Mouse (Mus musculus): ENCODE measurements around the gene Rfx4. TPM values are rescaled to one million over a fixed set of nuclear protein-coding genes. Genes with fewer than 3 reads are reported as not detected.
A peak's percentile ranks its signal among the peaks of the same experiment; 100 is the strongest.

Gene Rfx4
- polyA plus RNA-seq, 1 experiment from 2014 or later: 7.2 TPM

- H3K27ac ChIP-seq (ENCODE audit: low read length): no peak overlapping the region
- no peaks in the 10 kb centered on the region for H3K9me3 ChIP-seq (ENCODE audit: control insufficient read depth, low read length)
- no peak for ATAC-seq
- no peaks in the 10 kb centered on the region for H3K36me3 ChIP-seq (ENCODE audit: control insufficient read depth, insufficient read depth)
- WGBS: 91% methylated on average over 2 of the region's 2 CpGs
- H3K4me1 ChIP-seq (replicated peaks; ENCODE audit: control insufficient read depth, insufficient read depth, low read length): no peaks in the 10 kb centered on the region
- H3K4me2 ChIP-seq (ENCODE audit: low read length): no peak overlapping the region
- no peak overlapping the region for H3K4me3 ChIP-seq (replicated peaks; ENCODE audit: low read length)
- no peak overlapping the region for H3K9ac ChIP-seq (replicated peaks; ENCODE audit: low read depth, low read length)
- no peaks in the 10 kb centered on the region for H3K27me3 ChIP-seq (replicated peaks; ENCODE audit: control insufficient read depth, insufficient read depth, low read length)
These were observed 81.5 kb downstream of the Rfx4 start for GRCm38 (mm10) chr10:84837355-84837754.

GRCm38 (mm10) chr10:84838850-84839473 lies 83.1 kb downstream of the Rfx4 start:
- no peak for ATAC-seq
- 78% methylated on average over 7 of the region's 7 CpGs for WGBS
- Histone ChIP-seq H3K36me3 (ENCODE audit: control insufficient read depth, insufficient read depth) (no peaks in the 10 kb centered on the region), H3K4me3 (replicated peaks; ENCODE audit: low read length) (no peak overlapping the region), H3K27ac (ENCODE audit: low read length) (no peak overlapping the region), H3K4me2 (ENCODE audit: low read length) (no peak overlapping the region), H3K9ac (replicated peaks; ENCODE audit: low read depth, low read length) (no peak overlapping the region), H3K27me3 (replicated peaks; ENCODE audit: control insufficient read depth, insufficient read depth, low read length) (no peaks in the 10 kb centered on the region), H3K9me3 (ENCODE audit: control insufficient read depth, low read length) (no peaks in the 10 kb centered on the region), H3K4me1 (replicated peaks; ENCODE audit: control insufficient read depth, insufficient read depth, low read length) (no peaks in the 10 kb centered on the region)

DNA sequence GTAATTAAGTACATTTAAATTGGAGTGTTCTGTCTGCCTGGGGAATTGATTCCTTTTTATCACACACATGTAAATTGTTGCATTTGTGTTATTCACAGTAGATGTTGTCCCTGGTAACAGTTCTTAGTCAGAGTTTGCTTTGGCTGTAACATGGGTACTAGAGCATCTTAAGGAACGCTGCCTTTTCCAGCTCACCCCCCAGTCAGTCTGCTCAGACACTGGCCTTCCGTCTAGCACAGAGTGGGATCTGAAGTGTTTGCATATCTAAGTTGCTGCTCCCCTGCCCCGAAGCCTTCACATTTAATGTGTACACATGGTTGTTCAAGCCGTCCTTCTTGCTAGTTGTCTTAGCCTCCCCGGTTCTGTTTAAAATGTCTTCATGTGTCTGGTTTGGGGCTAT lies 90.8 kb downstream of the Rfx4 start:
- Histone ChIP-seq H3K4me2 (ENCODE audit: low read length) (no peak overlapping the region), H3K9ac (replicated peaks; ENCODE audit: low read depth, low read length) (no peak overlapping the region), H3K4me3 (replicated peaks; ENCODE audit: low read length) (no peak overlapping the region), H3K4me1 (replicated peaks; ENCODE audit: control insufficient read depth, insufficient read depth, low read length) (no peaks in the 10 kb centered on the region), H3K27ac (ENCODE audit: low read length) (no peak overlapping the region), H3K36me3 (ENCODE audit: control insufficient read depth, insufficient read depth) (no peaks in the 10 kb centered on the region), H3K27me3 (replicated peaks; ENCODE audit: control insufficient read depth, insufficient read depth, low read length) (no peaks in the 10 kb centered on the region), H3K9me3 (ENCODE audit: control insufficient read depth, low read length) (no peaks in the 10 kb centered on the region)
- no peak for ATAC-seq
- WGBS: 82% methylated on average over 5 of the region's 5 CpGs

- H3K9me3 ChIP-seq (ENCODE audit: control insufficient read depth, low read length): no peaks in the 10 kb centered on the region
- peak overlapping the region; percentile 30 for H3K9ac ChIP-seq (replicated peaks; ENCODE audit: low read depth, low read length)
- H3K4me3 ChIP-seq (replicated peaks; ENCODE audit: low read length): no peak overlapping the region
- 16% methylated on average over 12 of the region's 12 CpGs for WGBS
- H3K4me1 ChIP-seq (replicated peaks; ENCODE audit: control insufficient read depth, insufficient read depth, low read length): peaks cover 13% of the 10 kb centered on the region
- peak overlapping the region; percentile 27 for H3K27ac ChIP-seq (ENCODE audit: low read length)
- ATAC-seq: peak; percentile 90
- no peaks in the 10 kb centered on the region for H3K36me3 ChIP-seq (ENCODE audit: control insufficient read depth, insufficient read depth)
- no peaks in the 10 kb centered on the region for H3K27me3 ChIP-seq (replicated peaks; ENCODE audit: control insufficient read depth, insufficient read depth, low read length)
- H3K4me2 ChIP-seq (ENCODE audit: low read length): no peak overlapping the region
These were observed 96.4 kb downstream of the Rfx4 start for GRCm38 (mm10) chr10:84851981-84852979.

DNA sequence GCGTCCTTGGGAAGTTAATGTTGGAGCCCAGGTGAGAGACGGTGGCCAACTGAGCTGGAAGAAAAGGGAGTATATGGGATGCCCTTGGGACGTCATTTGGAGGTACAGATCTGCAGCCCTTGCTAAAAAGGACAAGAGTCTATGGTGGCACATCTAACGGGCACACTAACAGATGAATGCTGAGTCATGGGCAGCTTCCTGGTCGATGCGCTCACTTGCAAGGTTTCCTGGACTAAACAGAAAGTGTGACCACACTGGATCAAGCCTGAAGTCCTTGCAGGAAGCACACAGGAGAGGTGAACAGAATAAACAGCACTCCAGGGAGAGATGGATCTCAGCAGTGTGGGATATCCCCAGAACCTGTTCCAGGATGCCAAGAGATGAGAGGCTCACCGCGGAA lies 98.2 kb downstream of the Rfx4 start:
- 95% methylated on average over 8 of the region's 8 CpGs for WGBS
- peaks cover 19% of the 10 kb centered on the region for H3K4me1 ChIP-seq (replicated peaks; ENCODE audit: control insufficient read depth, insufficient read depth, low read length)
- H3K9ac ChIP-seq (replicated peaks; ENCODE audit: low read depth, low read length): no peak overlapping the region
- no peak overlapping the region for H3K4me3 ChIP-seq (replicated peaks; ENCODE audit: low read length)
- H3K9me3 ChIP-seq (ENCODE audit: control insufficient read depth, low read length): no peaks in the 10 kb centered on the region
- H3K4me2 ChIP-seq (ENCODE audit: low read length): no peak overlapping the region
- ATAC-seq: no peak
- H3K27ac ChIP-seq (ENCODE audit: low read length): no peak overlapping the region
- H3K36me3 ChIP-seq (ENCODE audit: control insufficient read depth, insufficient read depth): no peaks in the 10 kb centered on the region
- H3K27me3 ChIP-seq (replicated peaks; ENCODE audit: control insufficient read depth, insufficient read depth, low read length): peaks cover 3% of the 10 kb centered on the region; the same call in 1 of the 2 replicates

DNA sequence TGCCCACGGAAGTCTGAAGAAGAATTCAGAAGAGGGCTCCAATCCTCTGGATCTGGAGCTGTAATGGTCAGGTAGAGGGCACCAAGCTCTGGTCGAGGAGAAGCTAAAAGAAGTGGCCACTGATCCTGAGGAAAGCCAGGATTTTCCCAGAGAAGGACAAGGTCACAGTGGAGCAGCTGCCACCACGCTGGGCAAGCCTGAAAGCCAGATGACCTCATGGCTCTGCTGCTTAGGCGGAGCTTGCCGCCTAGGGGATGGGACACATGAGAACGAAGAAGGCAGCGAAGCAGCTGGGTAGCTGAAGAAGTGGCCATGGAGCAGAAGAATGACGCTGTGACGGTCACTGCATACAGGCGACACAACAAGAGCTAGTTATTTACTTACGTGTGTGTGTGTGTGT lies 99.6 kb downstream of the Rfx4 start:
- H3K4me1 ChIP-seq (replicated peaks; ENCODE audit: control insufficient read depth, insufficient read depth, low read length): peaks cover 30% of the 10 kb centered on the region
- 79% methylated on average over 11 of the region's 11 CpGs for WGBS

GRCm38 (mm10) chr10:84858371-84858770 lies 102.5 kb downstream of the Rfx4 start:
- Histone ChIP-seq H3K9ac (replicated peaks; ENCODE audit: low read depth, low read length) (no peak overlapping the region), H3K4me1 (replicated peaks; ENCODE audit: control insufficient read depth, insufficient read depth, low read length) (peaks cover 16% of the 10 kb centered on the region), H3K4me3 (replicated peaks; ENCODE audit: low read length) (no peak overlapping the region), H3K27me3 (replicated peaks; ENCODE audit: control insufficient read depth, insufficient read depth, low read length) (peaks cover 6% of the 10 kb centered on the region; the same call in 1 of the 2 replicates), H3K27ac (ENCODE audit: low read length) (no peak overlapping the region), H3K4me2 (ENCODE audit: low read length) (no peak overlapping the region), H3K9me3 (ENCODE audit: control insufficient read depth, low read length) (no peaks in the 10 kb centered on the region), H3K36me3 (ENCODE audit: control insufficient read depth, insufficient read depth) (no peaks in the 10 kb centered on the region)
- no peak for ATAC-seq
- 29% methylated on average over 8 of the region's 8 CpGs for WGBS

More for the DNA sequence above, 99.6 kb downstream of the Rfx4 start:
- no peaks in the 10 kb centered on the region for H3K36me3 ChIP-seq (ENCODE audit: control insufficient read depth, insufficient read depth)
- ATAC-seq: no peak
- no peak overlapping the region for H3K27ac ChIP-seq (ENCODE audit: low read length)
- H3K4me2 ChIP-seq (ENCODE audit: low read length): no peak overlapping the region
- H3K9ac ChIP-seq (replicated peaks; ENCODE audit: low read depth, low read length): no peak overlapping the region
- no peak overlapping the region for H3K4me3 ChIP-seq (replicated peaks; ENCODE audit: low read length)
- no peaks in the 10 kb centered on the region for H3K9me3 ChIP-seq (ENCODE audit: control insufficient read depth, low read length)
- H3K27me3 ChIP-seq (replicated peaks; ENCODE audit: control insufficient read depth, insufficient read depth, low read length): peaks cover 6% of the 10 kb centered on the region; the same call in 1 of the 2 replicates

DNA sequence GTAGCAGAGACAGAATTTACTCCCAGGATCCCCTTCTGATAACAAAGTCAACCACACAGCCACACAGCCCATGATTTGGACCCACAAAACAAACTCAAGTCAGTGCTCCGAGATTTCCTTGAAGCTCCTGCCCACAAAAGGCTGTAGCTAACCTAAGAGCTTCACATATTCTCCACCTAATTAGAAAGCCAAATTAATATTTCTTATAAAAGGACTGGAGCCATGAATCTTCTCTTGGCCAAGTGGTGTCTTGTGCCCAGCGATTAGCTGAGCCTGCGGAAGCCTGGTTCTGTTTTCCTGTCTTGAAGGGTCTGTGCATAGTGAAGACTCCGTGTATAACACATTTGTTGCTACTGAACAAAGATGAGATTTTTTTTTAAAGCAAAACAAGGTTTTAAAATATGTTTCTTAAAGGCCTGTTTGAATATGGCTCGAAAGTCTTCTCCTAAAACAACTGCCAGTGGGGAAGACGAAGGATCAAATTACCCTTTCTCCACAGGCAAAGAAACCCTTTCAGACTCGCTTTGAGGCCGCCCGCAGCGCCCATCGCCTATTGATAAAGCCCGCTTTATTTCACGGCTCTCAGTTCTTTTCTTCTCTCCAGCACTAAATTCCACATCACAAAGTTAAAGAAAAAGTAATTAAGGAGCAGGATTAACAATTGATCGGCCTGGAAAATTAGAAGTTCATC lies 103.1 kb downstream of the Rfx4 start:
- H3K4me3 ChIP-seq (replicated peaks; ENCODE audit: low read length): no peak overlapping the region
- peak; percentile 19; the same call in 1 of the 2 replicates for ATAC-seq
- peak overlapping the region; percentile 22 for H3K4me2 ChIP-seq (ENCODE audit: low read length)
- H3K4me1 ChIP-seq (replicated peaks; ENCODE audit: control insufficient read depth, insufficient read depth, low read length): peaks cover 16% of the 10 kb centered on the region
- no peaks in the 10 kb centered on the region for H3K9me3 ChIP-seq (ENCODE audit: control insufficient read depth, low read length)
- H3K27ac ChIP-seq (ENCODE audit: low read length): no peak overlapping the region
- no peak overlapping the region for H3K9ac ChIP-seq (replicated peaks; ENCODE audit: low read depth, low read length)
- H3K27me3 ChIP-seq (replicated peaks; ENCODE audit: control insufficient read depth, insufficient read depth, low read length): peaks cover 6% of the 10 kb centered on the region; the same call in 1 of the 2 replicates
- H3K36me3 ChIP-seq (ENCODE audit: control insufficient read depth, insufficient read depth): no peaks in the 10 kb centered on the region
- 2% methylated on average over 14 of the region's 14 CpGs for WGBS

Data from forebrain, embryonic 16.5 days (tissue).